Mouse (Mus musculus) heart, embryonic 11.5 days (tissue): Measurements from ENCODE around the gene Dnajb14. TPM values are rescaled to one million over a fixed set of nuclear protein-coding genes. Genes with fewer than 3 reads are reported as not detected.

ENCODE experiments used
- ATAC-seq: fragments of 200-750 bp; cut with Nextera tagmentation; replicated peaks from 2 replicates; pipeline ENCODE4 v1.8.0; 2017; ENCODE audit warnings: moderate library complexity; ENCODE audit not compliant: insufficient number of reproducible peaks, low FRiP score, low TSS enrichment
- H3K27ac ChIP-seq: fragments of 300-500 bp; sonication (generic); 2 replicates; pipeline ENCODE4 v1.5.1; 2014; ENCODE audit warnings: mild to moderate bottlenecking, low read depth, low read length
- H3K27me3 ChIP-seq: fragments of 300-500 bp; sonication (generic); 2 replicates; pipeline ENCODE4 v1.6.1; 2014; ENCODE audit warnings: mild to moderate bottlenecking, low read length, mixed read lengths; ENCODE audit not compliant: control insufficient read depth, insufficient read depth
- H3K36me3 ChIP-seq: fragments of 300-500 bp; sonication (generic); 2 replicates; pipeline ENCODE4 v1.6.1; 2014; ENCODE audit warnings: mild to moderate bottlenecking, low read length, moderate library complexity, mixed read lengths; ENCODE audit not compliant: control insufficient read depth, insufficient read depth
- H3K4me1 ChIP-seq: fragments of 300-500 bp; sonication (generic); 2 replicates; pipeline ENCODE4 v1.6.1; 2014; ENCODE audit warnings: low read length; ENCODE audit not compliant: control insufficient read depth, insufficient read depth
- H3K4me2 ChIP-seq: fragments of 300-500 bp; sonication (generic); 2 replicates; pipeline ENCODE4 v1.6.1; 2014; ENCODE audit warnings: mild to moderate bottlenecking, moderate library complexity
- H3K4me3 ChIP-seq: fragments of 300-500 bp; sonication (generic); 2 replicates; pipeline ENCODE4 v1.5.1; 2014; ENCODE audit warnings: low read depth, low read length
- H3K9ac ChIP-seq: fragments of 300-500 bp; sonication (generic); 2 replicates; pipeline ENCODE4 v1.6.1; 2014; ENCODE audit warnings: mild to moderate bottlenecking, low read depth, low read length, moderate library complexity
- H3K9me3 ChIP-seq: fragments of 300-500 bp; sonication (generic); replicated peaks from 2 replicates; pipeline ENCODE4 v1.6.1; 2016; ENCODE audit warnings: low read length; ENCODE audit not compliant: control insufficient read depth
- WGBS: fragments of 180-500 bp; shearing (Covaris S2); extraction: QIAGEN DNeasy Blood & Tissue Kit; methylation state at CpG from one replicate; pipeline ENCODE4 v1.1.7; 2014; ENCODE audit not compliant: insufficient replicate concordance; 5-methylcytosine and 5-hydroxymethylcytosine counted together
- polyA plus RNA-seq: library from polyadenylated mRNA; unstranded; fragments of >200 nt; fragmentation: Nextera tagmentation; extraction: Ambion mirVana; gene quantifications from 2 replicates; pipeline ENCODE4 v1.2.1, GENCODE M21; 2014

The Dnajb14 gene
- polyA plus RNA-seq, 1 experiment from 2014 or later, result 17.2 TPM

DNA sequence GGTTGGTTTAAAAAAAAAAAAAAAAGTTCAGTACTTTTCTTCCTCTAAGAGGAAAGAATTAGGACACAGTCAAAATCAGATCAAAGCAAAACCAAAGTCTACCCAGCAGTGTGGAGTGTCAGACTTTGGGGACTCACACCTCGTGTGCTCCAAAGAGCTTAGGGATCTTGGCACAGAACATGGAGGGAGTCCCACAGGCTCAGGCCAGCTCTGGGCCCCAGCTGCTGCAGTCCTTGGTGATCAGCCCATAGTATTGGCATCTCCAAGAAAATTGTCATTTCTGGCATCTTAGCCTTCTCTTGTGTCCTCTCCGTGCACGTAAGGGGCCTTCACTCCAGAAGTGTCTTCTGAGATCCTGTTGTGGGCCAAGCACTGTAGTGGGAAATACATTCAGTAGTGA, 23.6 kb downstream of the Dnajb14 start:
- H3K27me3 ChIP-seq, result no peaks in the 10 kb centered on the region
- WGBS, result 79% methylated on average over 3 of the region's 3 CpGs
- no peak for ATAC-seq
- no peak overlapping the region for H3K27ac ChIP-seq
- H3K9ac ChIP-seq, result no peak overlapping the region
- H3K4me3 ChIP-seq, result no peak overlapping the region
- H3K36me3 ChIP-seq, result peaks cover 18% of the 10 kb centered on the region
- H3K9me3 ChIP-seq, result no peaks in the 10 kb centered on the region
- H3K4me1 ChIP-seq, result no peaks in the 10 kb centered on the region
- H3K4me2 ChIP-seq, result no peak overlapping the region

DNA sequence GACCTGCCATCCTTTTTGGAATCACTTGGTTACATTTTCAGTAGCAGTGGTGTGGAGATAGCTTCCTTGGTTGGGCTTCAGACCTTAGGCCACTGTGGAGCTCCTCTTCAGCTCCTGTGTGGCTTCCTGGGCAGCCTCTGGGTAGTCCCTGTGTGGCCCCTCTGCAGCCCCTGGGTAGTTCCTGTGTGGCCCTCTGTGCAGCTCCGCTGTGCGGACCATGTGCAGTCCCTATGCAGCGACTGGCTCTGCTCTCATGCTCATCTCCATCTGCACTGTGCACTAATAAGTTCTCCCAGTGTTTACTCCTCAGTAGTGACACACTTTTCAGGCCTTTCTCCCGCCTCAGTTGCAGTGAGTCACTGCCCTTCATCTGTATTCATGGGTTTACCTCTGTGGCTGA, 24.6 kb downstream of the Dnajb14 start:
- H3K9me3 ChIP-seq, result no peaks in the 10 kb centered on the region
- H3K4me3 ChIP-seq, result no peak overlapping the region
- H3K4me1 ChIP-seq, result no peaks in the 10 kb centered on the region
- H3K27ac ChIP-seq, result no peak overlapping the region
- no peak for ATAC-seq
- WGBS, result 92% methylated on average over 4 of the region's 4 CpGs
- H3K27me3 ChIP-seq, result no peaks in the 10 kb centered on the region
- no peak overlapping the region for H3K4me2 ChIP-seq
- peaks cover 18% of the 10 kb centered on the region for H3K36me3 ChIP-seq
- no peak overlapping the region for H3K9ac ChIP-seq

DNA sequence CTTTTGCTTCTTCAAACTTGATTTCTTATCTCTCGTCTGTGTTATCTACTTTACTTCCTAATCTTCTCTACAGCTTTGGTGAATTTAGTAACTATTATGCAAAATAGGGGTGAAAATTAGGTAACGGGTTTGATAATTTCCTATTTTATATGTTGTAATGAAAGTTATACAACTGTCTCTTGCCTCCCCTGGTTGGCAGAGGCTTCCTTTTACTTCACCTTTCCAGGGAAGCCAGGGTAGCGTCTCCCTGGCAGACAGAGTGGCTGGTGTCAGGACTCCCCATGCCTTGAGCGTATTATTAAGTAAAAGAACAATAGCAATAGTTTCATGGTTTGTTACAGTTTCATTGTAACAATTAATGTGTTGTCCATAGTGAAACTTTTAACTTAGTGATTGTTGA, 26.3 kb downstream of the Dnajb14 start:
- Histone ChIP-seq H3K4me2 (no peak overlapping the region), H3K27ac (no peak overlapping the region), H3K4me3 (no peak overlapping the region), H3K9me3 (no peaks in the 10 kb centered on the region), H3K4me1 (no peaks in the 10 kb centered on the region), H3K9ac (no peak overlapping the region), H3K36me3 (peaks cover 18% of the 10 kb centered on the region), H3K27me3 (no peaks in the 10 kb centered on the region)
- 89% methylated on average over 4 of the region's 4 CpGs for WGBS
- no peak for ATAC-seq

DNA sequence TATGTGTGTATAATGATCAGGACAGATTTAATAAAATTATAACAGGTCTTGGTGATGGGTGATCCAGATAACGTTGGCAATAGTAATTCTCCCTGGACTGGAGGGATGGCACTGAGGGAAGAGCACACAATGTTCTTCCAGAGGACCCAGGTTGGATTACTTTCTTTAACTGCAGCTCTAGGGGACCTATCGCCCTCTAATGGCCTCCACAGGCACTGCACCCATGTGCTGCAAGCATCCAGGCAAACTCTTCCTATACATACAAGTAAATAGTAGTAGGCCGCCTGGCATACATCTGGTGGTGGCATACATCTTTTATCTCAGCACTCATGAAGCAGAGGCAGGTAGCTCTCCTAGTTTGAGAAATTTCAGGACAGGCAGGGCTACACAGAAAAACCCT, 27.7 kb downstream of the Dnajb14 start:
- Histone ChIP-seq H3K36me3 (peaks cover 9% of the 10 kb centered on the region), H3K9ac (no peak overlapping the region)
- 85% methylated on average over 3 of the region's 3 CpGs for WGBS

DNA sequence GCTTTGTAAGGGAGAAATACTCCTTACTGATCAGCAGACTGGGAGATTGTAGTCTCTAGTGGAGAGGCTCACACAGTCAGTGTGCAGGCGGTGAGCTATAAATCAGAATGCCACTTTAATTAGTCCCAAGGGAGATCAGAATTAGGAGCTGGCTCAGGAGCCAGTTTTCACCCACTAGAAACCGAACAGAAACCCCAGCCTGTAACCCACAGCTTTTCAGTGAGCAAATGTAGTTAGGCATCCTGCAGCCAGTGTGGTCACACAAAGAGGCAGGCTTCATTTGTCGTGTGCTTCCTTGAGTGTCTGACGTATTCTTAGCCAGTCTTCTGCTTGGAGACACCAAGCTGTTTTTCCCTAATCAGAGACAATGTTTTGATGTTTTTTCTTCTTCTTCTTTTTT, 28.9 kb downstream of the Dnajb14 start:
- no peak overlapping the region for H3K4me3 ChIP-seq
- no peaks in the 10 kb centered on the region for H3K9me3 ChIP-seq
- no peaks in the 10 kb centered on the region for H3K4me1 ChIP-seq
- no peaks in the 10 kb centered on the region for H3K27me3 ChIP-seq
- ATAC-seq, result no peak
- no peak overlapping the region for H3K4me2 ChIP-seq
- H3K9ac ChIP-seq, result no peak overlapping the region
- H3K27ac ChIP-seq, result no peak overlapping the region
- WGBS, result 89% methylated on average over 4 of the region's 4 CpGs
- peaks cover 9% of the 10 kb centered on the region for H3K36me3 ChIP-seq

More for the DNA sequence above, 27.7 kb downstream of the Dnajb14 start:
- Histone ChIP-seq H3K4me1 (no peaks in the 10 kb centered on the region), H3K4me2 (no peak overlapping the region), H3K4me3 (no peak overlapping the region), H3K27ac (no peak overlapping the region), H3K9me3 (no peaks in the 10 kb centered on the region), H3K27me3 (no peaks in the 10 kb centered on the region)
- ATAC-seq, result no peak

DNA sequence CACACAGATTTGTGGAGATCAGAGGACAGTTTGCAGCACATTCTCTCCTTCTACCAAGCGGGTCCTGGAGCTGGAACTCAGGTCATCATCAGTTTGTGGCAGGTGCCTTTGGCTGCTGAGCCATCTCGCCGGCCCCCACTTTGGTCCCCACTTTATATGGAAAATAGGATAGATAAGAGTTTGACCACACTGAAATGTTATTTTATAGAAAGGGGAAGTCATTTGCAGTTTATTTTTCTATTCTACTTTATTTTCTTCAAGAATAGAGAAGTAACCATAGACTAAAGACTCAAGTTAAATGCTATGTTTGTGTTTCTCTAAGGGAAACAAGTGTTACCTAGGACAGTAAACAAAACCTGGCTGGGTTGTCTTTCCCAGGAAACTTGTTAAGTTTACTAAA, 29.4 kb downstream of the Dnajb14 start:
- H3K27me3 ChIP-seq, result no peaks in the 10 kb centered on the region
- peaks cover 9% of the 10 kb centered on the region for H3K36me3 ChIP-seq
- H3K9me3 ChIP-seq, result no peaks in the 10 kb centered on the region
- no peak overlapping the region for H3K27ac ChIP-seq
- H3K4me1 ChIP-seq, result no peaks in the 10 kb centered on the region
- H3K4me3 ChIP-seq, result no peak overlapping the region
- no peak overlapping the region for H3K9ac ChIP-seq
- no peak overlapping the region for H3K4me2 ChIP-seq
- 72% methylated on average over 3 of the region's 3 CpGs for WGBS
- ATAC-seq, result no peak

DNA sequence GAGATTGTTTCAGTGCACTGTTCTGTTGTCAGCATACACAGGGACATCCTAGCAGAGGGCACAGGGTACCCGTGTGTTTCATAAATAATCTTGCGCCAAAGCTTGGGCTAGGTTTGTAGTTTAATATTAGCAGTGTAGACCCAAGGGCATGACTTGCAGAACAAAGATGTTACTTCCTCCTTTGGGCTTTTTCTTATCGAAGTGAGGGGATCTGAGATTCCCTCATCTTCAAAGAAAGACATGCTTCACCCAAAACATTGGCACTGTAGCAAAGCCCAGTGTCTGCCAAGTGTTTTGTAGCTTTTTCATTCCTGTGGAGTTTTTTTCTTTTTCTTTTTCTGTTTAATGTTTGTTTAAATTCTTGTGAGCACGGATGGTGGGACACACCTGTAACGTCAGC, 30.2 kb downstream of the Dnajb14 start:
- H3K27me3 ChIP-seq, result no peaks in the 10 kb centered on the region
- WGBS, result 82% methylated on average over 5 of the region's 5 CpGs
- no peak overlapping the region for H3K27ac ChIP-seq
- no peak overlapping the region for H3K4me2 ChIP-seq
- no peaks in the 10 kb centered on the region for H3K9me3 ChIP-seq
- no peaks in the 10 kb centered on the region for H3K4me1 ChIP-seq
- H3K4me3 ChIP-seq, result no peak overlapping the region
- H3K9ac ChIP-seq, result no peak overlapping the region
- H3K36me3 ChIP-seq, result peaks cover 9% of the 10 kb centered on the region
- ATAC-seq, result no peak

DNA sequence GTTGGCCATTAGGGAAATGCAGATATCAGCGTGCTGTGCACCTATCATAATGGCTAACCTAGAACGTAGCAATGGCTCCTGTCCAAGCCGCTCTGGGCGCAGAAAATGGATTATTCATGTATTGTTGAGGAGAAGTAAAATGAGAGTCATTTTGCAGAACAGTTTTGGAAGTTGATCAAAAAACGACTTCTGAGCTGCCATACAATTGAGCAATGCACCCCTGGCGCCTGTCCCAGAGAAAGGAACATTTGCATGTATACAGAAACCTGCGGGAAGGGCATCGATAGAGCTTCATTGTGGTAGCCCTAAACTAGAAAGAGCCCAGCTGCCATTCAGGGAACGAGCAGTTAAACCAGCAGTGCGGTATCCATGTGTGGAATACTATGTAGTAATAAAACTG, 32.7 kb downstream of the Dnajb14 start:
- H3K4me3 ChIP-seq, result no peak overlapping the region
- no peak overlapping the region for H3K27ac ChIP-seq
- no peaks in the 10 kb centered on the region for H3K4me1 ChIP-seq
- 86% methylated on average over 10 of the region's 10 CpGs for WGBS
- ATAC-seq, result no peak
- H3K36me3 ChIP-seq, result peaks cover 2% of the 10 kb centered on the region
- H3K9me3 ChIP-seq, result no peaks in the 10 kb centered on the region
- H3K9ac ChIP-seq, result no peak overlapping the region
- no peaks in the 10 kb centered on the region for H3K27me3 ChIP-seq
- no peak overlapping the region for H3K4me2 ChIP-seq

DNA sequence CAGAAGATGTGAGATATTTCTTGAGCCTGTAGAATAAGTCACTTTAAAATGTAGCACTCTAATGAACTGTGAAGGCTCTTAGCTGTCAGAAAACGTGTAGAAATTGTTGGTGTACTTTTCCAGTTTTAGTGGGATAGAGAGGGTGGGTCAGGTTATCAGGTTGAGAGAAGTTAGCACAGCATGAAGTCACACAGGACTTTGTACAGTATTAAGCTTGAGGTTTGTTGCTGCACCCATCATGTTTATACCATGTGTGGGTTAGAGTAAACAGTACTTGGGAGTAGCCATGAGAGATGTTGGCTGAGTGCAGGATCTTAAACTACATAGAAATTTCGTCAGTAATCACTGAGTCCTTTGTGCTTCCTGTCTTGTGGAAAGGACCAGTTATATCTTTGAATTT, 45.6 kb downstream of the Dnajb14 start:
- no peak overlapping the region for H3K4me3 ChIP-seq
- no peak overlapping the region for H3K27ac ChIP-seq
- H3K27me3 ChIP-seq, result no peaks in the 10 kb centered on the region
- H3K36me3 ChIP-seq, result no peaks in the 10 kb centered on the region
- H3K4me1 ChIP-seq, result peaks cover 4% of the 10 kb centered on the region
- ATAC-seq, result no peak
- H3K9ac ChIP-seq, result no peak overlapping the region
- no peaks in the 10 kb centered on the region for H3K9me3 ChIP-seq
- WGBS, result 64% methylated on average over 2 of the region's 2 CpGs
- no peak overlapping the region for H3K4me2 ChIP-seq
